ENCODE assay signal across 8 mouse cellular contexts in the genomic region with DNA sequence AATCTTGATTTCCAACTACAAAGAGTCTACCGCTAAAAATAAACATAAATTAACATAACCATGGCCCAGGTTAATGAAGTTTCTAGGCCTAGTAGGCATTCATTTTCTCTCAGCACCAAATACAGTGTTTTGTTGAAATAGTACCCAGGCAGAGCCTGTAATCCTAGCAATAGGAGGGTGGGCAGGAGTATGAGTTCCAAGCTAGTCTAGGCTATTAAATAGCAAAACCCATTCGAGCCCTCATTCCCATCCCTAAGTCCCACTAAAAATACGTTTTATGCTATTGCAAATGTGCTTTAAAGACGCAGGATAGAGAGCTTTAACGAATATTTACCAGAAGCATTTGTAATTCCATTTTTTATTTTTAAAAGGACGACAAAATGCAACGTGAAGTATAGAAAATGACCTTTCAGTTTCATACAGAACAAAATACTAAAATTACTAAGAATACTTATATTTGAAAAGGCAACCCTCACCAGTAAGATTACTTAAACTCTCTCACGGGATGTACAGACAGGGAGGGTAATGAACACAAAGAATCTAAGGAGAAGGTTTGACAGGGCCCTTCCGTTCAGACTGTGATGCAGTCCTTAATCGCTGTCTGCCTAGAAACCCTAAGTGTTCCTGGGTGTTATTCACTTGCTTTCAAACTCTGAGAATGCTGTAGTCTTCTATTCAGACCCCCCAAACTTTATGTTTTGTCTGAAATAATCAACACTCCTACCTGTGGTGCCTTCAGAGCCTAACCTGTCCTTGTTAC. TPM values are rescaled to one million over a fixed set of nuclear protein-coding genes. Genes with fewer than 3 reads are reported as not detected.
DNase-seq lines count a peak whose midpoint lies in the region; ATAC-seq and TF ChIP-seq lines count a peak whose summit lies in the region.

No protein-coding gene starts in this region.

- ATAC-seq in limb, embryonic 11.5 days (ENCODE audit: insufficient number of reproducible peaks, low FRiP score, low TSS enrichment, low read depth): no peak
- ATAC-seq in stomach, embryonic 15.5 days (ENCODE audit: insufficient read depth, low FRiP score, low read depth): no peak
- ATAC-seq in monocyte, adult 5-6 weeks (replicated peaks; ENCODE audit: insufficient number of reproducible peaks, low FRiP score, low TSS enrichment, poor library complexity, severe bottlenecking): no peak
- no peak for ATAC-seq in erythroid progenitor cell, adult 5-6 weeks (replicated peaks; ENCODE audit: low FRiP score, poor library complexity, severe bottlenecking)

- no peaks in the 10 kb centered on the region for H3K27me3 ChIP-seq in cerebellum, adult 2 months (ENCODE audit: control insufficient read depth, insufficient read depth, low read length)
- no peaks in the 10 kb centered on the region for H3K27me3 ChIP-seq in testis, adult 2 months (ENCODE audit: control insufficient read depth, insufficient read depth, low read length)
- H3K27me3 ChIP-seq in limb, embryonic 11.5 days (ENCODE audit: control insufficient read depth, insufficient read depth, low read length): no peaks in the 10 kb centered on the region
- H3K27me3 ChIP-seq in stomach, embryonic 15.5 days (replicated peaks): no peaks in the 10 kb centered on the region

- TF ChIP-seq CTCF in cerebellum, adult 2 months (IDR thresholded peaks at IDR 0.05; ENCODE audit: borderline replicate concordance, insufficient read depth, low read depth, low read length): no peak
- no peak for TF ChIP-seq CTCF in testis, adult 2 months (IDR thresholded peaks at IDR 0.05; ENCODE audit: control insufficient read depth, insufficient read depth, insufficient replicate concordance, low read depth, low read length)

- WGBS in cerebellum, adult 2 months: 1% methylated on average over 10 of the region's 10 CpGs
- 5% methylated on average over 10 of the region's 10 CpGs for WGBS in limb, embryonic 11.5 days
- 2% methylated on average over 10 of the region's 10 CpGs for WGBS in stomach, embryonic 15.5 days

- peak overlapping the region; percentile 86 for H3K4me3 ChIP-seq in cerebellum, adult 2 months (replicated peaks; ENCODE audit: insufficient read depth, low read depth, low read length)
- H3K4me3 ChIP-seq in testis, adult 2 months (ENCODE audit: control insufficient read depth, low read depth, low read length): peak overlapping the region; percentile 100
- H3K4me3 ChIP-seq in limb, embryonic 11.5 days (ENCODE audit: low read depth, low read length): peak overlapping the region; percentile 94
- peak overlapping the region; percentile 93 for H3K4me3 ChIP-seq in stomach, embryonic 15.5 days (replicated peaks)

- H3K9me3 ChIP-seq in limb, embryonic 11.5 days (ENCODE audit: control insufficient read depth, low read length): no peaks in the 10 kb centered on the region
- no peaks in the 10 kb centered on the region for H3K9me3 ChIP-seq in stomach, embryonic 15.5 days

- H3K4me1 ChIP-seq in cerebellum, adult 2 months (ENCODE audit: control insufficient read depth, insufficient read depth, low read length): peaks cover 4% of the 10 kb centered on the region; the same call in 1 of the 2 replicates
- H3K4me1 ChIP-seq in testis, adult 2 months (ENCODE audit: control insufficient read depth, insufficient read depth, low read length): peaks cover 2% of the 10 kb centered on the region; the same call in 1 of the 2 replicates
- peaks cover 3% of the 10 kb centered on the region; the same call in 1 of the 2 replicates for H3K4me1 ChIP-seq in limb, embryonic 11.5 days (ENCODE audit: control insufficient read depth, insufficient read depth, low read length)
- peaks cover 12% of the 10 kb centered on the region; the same call in 1 of the 2 replicates for H3K4me1 ChIP-seq in stomach, embryonic 15.5 days

- H3K9ac ChIP-seq in limb, embryonic 11.5 days (ENCODE audit: low read length): peak overlapping the region; percentile 98
- peak overlapping the region; percentile 81 for H3K9ac ChIP-seq in stomach, embryonic 15.5 days

- no peak for TF ChIP-seq POLR2A in cerebellum, adult 2 months (IDR thresholded peaks at IDR 0.05; ENCODE audit: borderline replicate concordance, insufficient read depth, low read length)
- TF ChIP-seq POLR2A in testis, adult 2 months (IDR thresholded peaks at IDR 0.05; ENCODE audit: control insufficient read depth, low read depth, low read length): no peak

- DNase-seq in cerebellum, adult 2 months: peak in 1 of 2 experiments; percentile 23
- no peak for DNase-seq in cerebellum, adult 9-11 months
- no peak for DNase-seq in testis, postnatal 14 days (ENCODE audit: low spot score)
- no peak for DNase-seq in limb, embryonic 11.5 days (ENCODE audit: low spot score)

- no peaks in the 10 kb centered on the region; the same call in 1 of the 2 replicates for H3K36me3 ChIP-seq in testis, adult 2 months (ENCODE audit: control insufficient read depth, insufficient read depth, low read length)
- H3K36me3 ChIP-seq in limb, embryonic 11.5 days (ENCODE audit: control insufficient read depth, insufficient read depth, low read length): no peaks in the 10 kb centered on the region
- no peaks in the 10 kb centered on the region for H3K36me3 ChIP-seq in stomach, embryonic 15.5 days

- peak overlapping the region; percentile 76 for H3K4me2 ChIP-seq in limb, embryonic 11.5 days (ENCODE audit: low read depth, severe bottlenecking)
- H3K4me2 ChIP-seq in stomach, embryonic 15.5 days: peak overlapping the region; percentile 77

- H3K27ac ChIP-seq in cerebellum, adult 2 months (ENCODE audit: insufficient read depth, low read length): peak overlapping the region; percentile 84
- H3K27ac ChIP-seq in testis, adult 2 months (ENCODE audit: control insufficient read depth, insufficient read depth, low read depth, low read length): peak overlapping the region; percentile 100
- peak overlapping the region; percentile 98 for H3K27ac ChIP-seq in limb, embryonic 11.5 days (replicated peaks; ENCODE audit: low read depth, low read length)
- H3K27ac ChIP-seq in stomach, embryonic 15.5 days: peak overlapping the region; percentile 100

RNA-seq across cellular contexts. Expression of a gene that starts 2.1 kb away (rescaled TPM):
- polyA plus RNA-seq in cerebellum, adult 2 months (2012; rRNA removed): 46.6 and 56.7 TPM in 2 replicates
- 11.2 and 13.8 TPM in 2 replicates for polyA plus RNA-seq in testis, adult 2 months (2012; rRNA removed)
- 87.4 and 90.6 TPM in 2 replicates for polyA plus RNA-seq in limb, embryonic 11.5 days (2014; fragmentation: Nextera tagmentation; extraction: Ambion mirVana)
- 95.2 and 99.7 TPM in 2 replicates for polyA plus RNA-seq in stomach, embryonic 15.5 days (2015; fragmentation: Nextera tagmentation; extraction: Ambion mirVana)
- 134 to 222 TPM (median 199 TPM) in 3 replicates for total RNA-seq in monocyte, adult 5-6 weeks (2017)
- total RNA-seq in erythroid progenitor cell, adult 5-6 weeks (2015; ENCODE audit: low replicate concordance): 122 TPM in 2 replicates
- 145 and 184 TPM in 2 replicates for total RNA-seq in erythroid progenitor cell, adult 5-6 weeks (2017; ENCODE audit: low replicate concordance)
